Mouse (Mus musculus) stomach, postnatal 0 days (tissue): ENCODE measurements at regions not wholly inside any gene's neighbourhood (a gene's known extent, or its start where the extent isn't known, plus 50 kb on each side); places are given as distances from the start of the nearest gene placed in this dataset.

Experiments
- CTCF ChIP-seq: IDR thresholded peaks from 2 replicates; pipeline ENCODE4 v1.5.1; 2016; ENCODE audit warnings: antibody characterized with exemption, low read depth, mild to moderate bottlenecking, moderate library complexity
- EP300 ChIP-seq: optimal IDR thresholded peaks from 2 replicates; pipeline ENCODE3; 2016; ENCODE audit warnings: antibody characterized with exemption

- TF ChIP-seq EP300 (no peak), CTCF (no peak)
Measured at GRCm38 (mm10) chr3:41483582-41483981, 71.9 kb upstream of the Jade1 start.
